Mouse (Mus musculus) layer of hippocampus, adult 9-10 months (tissue): ENCODE measurements at regions not wholly inside any gene's neighbourhood (a gene's known extent, or its start where the extent isn't known, plus 50 kb on each side); places are given as distances from the start of the nearest gene placed in this dataset.
A peak's percentile ranks its signal among the peaks of the same experiment; 100 is the strongest.
"Not testable (repeated sequence)": the region's sequence is repeated elsewhere in the genome, so short reads cannot be mapped to it uniquely, and the experiment has no call there.

Source experiments
- DNase-seq: peaks from one replicate; pipeline ENCODE4 v3.0.0; 2022; ENCODE audit warnings: low spot score

DNA sequence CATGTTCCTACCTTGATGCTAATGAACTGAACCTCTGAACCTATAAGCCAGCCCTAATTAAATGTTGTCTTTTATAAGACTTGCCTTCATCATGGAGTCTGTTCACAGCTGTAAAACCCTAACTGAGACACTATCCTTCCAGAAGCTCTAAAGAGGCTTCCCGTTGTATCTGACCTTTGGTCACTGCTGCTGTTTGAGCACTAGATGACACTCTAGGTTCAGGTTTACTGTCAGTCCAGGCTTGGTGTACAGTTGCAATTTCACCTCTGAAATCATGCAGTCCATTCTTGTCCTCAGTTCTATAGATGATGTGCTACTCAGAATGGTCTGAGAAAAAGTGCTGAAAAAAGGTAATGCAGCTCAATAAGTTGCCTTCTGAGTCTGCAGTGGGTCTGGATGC is 221.9 kb upstream of the Zpld1 start:
- peak; percentile 8 for DNase-seq

DNA sequence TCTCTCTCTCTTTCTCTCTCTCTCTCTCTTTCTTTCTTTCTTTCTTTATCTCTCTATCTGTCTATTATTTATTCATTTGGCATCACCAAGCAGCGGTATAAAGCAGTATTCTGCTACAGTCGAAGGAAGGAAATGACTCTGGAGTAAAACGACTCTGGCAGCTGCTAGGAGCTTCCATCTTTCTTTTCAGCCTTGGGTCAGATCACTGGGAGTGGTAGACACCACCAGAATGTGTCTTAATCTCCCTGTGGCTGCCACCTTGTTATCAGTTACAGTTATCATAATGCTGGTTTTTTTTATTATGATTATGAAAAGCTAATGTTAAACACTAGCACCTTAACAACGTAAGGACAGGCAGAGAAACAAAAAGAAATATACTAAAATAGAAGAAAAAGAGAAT is 219.2 kb upstream of the Zpld1 start:
- no peak for DNase-seq

DNA sequence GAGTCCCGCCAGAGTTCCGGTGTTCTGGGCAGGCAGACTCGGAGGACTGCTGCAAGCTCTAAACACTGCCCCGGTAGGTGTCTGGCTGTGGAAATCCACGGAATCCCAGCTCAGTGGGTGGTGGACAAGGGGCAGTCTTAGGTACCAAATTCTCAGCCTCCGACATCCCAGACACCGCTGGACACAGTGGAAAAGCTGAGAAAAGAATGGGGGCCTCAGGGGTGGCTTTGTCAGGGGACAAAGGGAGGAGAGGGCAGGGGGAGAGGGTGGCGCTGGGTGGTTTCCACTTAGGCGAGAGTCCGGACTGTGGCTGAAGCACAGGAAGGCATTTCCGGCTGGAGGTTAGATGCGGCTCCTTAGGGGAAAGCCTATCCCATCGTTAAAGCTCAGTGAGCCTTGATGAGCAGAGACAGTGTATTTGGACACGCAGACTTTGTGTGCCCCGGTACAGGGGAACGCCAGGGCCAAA is 217.5 kb upstream of the Zpld1 start:
- DNase-seq, result no peak

DNA sequence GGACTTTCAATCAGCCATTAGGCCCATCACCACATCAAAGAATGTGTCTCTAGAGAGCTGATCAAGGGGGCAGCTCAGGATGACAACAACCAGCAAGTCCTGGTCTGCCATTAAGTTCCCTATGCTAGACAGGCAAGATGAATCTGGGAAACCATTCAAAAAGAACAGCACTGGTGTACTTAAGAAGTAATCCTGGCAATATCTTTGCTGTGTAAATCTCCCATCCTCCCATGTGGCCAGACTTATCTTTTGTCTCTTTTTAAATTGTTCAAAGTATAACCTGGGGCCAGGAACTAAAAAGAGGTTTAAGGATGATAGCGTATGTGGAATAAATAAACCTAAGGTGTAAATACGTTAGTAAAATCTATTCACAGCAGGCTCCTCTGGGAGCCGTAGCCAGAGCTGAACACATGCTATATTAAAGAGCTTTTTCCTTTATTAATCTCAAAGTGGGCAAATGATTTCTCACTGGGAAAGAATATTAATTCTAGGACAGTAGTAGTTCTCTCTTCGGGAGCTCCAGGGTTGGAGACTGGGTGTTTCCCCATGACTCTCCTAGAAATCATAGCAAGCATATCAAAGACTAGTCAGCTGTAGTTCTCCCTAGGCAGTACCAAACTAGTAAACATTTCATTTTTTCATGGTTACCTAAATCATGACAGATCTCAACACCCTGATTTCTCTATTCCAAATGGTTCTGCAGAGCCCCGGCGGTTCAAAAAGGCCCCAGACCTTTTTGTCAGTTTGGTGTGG is 216.8 kb upstream of the Zpld1 start:
- no peak for DNase-seq

DNA sequence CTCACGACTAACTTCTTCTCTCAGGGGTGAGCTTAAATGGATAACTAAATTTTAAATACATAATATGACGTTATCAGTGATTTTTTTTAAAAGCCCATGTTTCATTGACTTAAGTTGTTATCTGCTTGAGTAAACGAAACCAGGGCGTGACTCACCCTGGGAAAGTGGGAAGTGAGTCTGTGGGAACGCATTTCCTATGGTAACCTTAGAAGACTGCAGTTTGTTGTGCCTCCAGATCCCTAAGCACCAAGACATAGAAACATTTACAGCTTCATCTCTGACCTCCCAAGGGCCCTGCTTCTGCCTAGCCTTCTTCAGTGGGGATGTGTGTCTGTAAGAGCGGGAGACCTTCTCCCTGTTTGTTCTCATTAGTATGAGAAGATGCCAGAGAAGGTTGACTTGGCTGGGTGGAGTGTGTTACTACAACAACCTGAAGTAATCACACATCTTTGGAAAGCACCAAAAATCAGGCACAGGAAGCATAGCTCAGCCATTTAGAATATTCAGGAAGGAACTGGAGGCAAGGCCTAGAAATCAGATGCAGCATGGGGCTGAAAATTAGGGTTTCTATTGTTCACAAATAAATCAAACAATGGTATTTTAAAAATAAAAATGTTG is 207.1 kb upstream of the Zpld1 start:
- DNase-seq, result no peak

DNA sequence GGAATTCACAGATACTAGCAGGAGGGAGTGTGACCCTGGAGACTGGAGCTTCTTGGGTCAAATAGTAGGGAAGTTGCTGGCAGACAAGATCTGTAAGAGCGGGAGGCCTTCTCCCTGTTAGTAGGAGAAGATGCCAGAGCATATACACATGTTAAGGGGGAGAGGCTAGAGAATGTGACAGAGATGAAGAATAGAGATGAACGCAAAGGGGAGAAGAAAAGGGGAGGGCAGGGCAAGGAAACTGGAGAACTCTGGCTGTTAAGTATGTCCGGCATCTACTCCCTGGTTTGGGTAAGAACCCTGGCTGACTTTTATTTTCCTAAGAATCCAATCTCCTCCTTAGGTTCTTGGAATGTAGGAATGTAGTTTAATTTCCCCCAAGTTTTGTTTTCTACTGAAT is 206.5 kb upstream of the Zpld1 start:
- no peak for DNase-seq

DNA sequence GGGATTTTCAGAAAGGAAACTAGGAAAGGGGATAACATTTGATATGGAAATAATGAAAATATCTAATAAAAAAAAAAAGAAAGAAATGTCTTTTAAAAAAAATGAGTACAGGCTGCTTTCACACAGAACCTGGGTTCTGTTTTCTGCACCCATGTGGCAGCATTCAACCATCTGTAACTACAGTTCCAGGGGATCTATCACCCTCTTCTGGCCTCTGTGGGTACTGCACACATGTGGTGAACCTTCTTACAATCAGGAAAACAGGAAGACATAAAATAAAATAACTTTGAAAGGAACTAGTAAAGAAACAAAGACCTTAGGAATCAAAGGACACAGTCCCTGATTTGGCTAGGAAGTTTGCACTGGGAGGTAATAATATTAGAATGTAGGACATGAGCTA is 205.5 kb upstream of the Zpld1 start:
- no peak for DNase-seq

DNA sequence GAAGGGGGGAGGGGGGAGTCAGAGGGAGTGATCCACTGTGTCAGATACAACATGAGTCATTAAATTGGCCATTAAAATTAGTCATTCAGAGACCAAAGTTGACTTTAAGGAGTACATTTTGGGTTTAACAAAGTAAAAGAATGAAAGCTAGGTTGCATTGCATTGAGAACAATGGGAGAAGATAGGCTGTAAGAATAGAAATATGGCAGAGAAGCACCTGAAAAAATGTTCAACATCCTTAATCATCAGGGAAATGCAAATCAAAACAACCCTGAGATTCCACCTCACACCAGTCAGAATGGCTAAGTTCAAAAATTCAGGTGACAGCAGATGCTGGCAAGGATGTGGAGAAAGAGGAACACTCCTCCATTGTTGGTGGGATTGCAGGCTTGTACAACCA is 202.0 kb upstream of the Zpld1 start:
- DNase-seq, result not testable (repeated sequence)

DNA sequence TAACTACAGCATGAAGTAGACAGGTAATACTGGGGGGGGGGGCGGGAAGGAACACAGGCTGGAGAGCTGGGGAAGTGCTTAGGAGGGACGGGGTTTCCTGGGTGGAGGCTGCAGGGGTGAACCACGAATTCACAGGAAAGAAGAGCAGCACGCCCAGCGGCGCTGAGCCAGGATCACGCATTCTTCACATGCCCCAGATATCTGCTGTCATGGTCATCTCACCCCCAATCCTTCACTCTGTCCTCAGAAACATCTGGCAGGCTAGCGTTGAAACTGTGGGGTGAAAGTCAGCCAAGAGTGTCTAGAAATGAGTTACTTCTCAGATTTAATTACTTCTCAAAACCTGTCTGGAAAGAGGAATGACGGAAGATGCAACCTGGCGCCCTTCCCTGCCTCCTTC is 197.3 kb upstream of the Zpld1 start:
- no peak for DNase-seq

DNA sequence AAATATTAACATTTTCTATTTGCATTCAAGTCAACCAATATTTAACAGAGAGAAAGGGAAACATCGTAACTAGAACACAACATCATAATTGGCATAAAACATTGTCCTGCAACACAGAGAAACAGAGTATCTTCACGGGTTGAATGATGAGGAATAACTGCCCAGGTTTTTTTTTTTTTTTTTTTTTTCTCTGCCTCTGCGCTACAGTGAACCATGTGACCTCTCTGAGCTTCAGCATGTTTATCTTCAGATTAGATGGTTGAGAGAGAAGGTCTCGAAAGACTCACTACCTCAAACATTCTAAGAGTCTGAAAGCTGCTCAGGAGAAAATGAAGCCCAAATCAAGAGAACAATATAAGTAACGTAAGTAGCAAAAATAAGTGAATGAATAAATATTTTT is 196.4 kb upstream of the Zpld1 start:
- DNase-seq, result no peak

DNA sequence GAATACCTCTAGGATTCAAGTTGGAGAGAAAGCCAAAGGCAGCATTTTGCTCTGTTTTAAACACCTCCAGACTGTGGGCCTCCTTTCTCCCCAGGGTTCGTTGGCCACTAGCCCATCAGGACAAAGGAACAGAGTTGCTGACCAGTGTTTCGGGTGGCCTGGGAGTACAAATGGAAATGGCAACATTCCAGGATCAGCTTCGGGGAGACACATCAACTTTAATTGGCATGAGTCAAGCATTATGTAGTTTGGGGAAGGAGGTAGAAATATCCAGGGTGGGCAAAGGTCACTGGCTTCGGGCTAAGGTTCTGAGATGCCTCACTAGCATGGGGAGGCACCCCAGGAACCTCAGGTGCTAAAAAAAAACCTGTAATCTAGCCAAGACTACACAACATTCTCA is 194.3 kb upstream of the Zpld1 start:
- no peak for DNase-seq

DNA sequence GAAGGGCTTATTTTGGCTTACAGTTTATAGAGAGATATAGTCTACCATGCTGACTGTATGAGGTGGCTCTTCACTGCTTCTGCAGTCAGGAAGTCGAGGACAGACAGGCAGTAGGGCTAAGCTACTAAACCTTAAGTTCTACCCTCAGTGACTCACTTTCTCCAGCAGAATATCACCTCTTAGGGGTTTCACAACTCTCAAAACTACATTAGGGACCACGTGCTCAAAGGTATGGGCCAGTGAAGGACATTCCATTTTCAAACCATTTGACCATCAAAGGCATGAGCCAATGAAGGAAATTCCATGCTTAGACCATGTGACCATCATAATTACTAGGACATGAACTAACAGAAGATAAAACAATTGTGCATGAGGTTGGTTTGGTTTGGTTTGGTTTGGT is 186.6 kb upstream of the Zpld1 start:
- no peak for DNase-seq

DNA sequence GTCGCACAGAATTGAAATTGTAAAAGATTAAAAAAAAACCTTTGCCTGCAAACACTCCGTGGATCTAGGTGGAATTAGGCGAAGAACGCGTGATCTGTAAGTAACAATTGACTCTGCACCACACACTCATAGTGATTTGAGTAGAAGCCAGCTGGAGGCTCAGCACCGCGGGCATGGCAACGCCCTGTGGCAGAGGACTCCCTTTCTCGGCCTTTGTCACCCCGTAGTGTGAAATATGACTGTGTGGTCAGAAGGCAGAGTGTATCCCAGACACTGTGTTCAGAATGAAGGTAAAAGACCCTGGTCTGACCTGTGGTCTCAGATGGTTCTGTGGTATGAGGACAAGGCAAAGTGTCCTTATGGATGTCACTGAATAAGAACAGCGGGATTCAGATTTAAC is 183.0 kb upstream of the Zpld1 start:
- no peak for DNase-seq

DNA sequence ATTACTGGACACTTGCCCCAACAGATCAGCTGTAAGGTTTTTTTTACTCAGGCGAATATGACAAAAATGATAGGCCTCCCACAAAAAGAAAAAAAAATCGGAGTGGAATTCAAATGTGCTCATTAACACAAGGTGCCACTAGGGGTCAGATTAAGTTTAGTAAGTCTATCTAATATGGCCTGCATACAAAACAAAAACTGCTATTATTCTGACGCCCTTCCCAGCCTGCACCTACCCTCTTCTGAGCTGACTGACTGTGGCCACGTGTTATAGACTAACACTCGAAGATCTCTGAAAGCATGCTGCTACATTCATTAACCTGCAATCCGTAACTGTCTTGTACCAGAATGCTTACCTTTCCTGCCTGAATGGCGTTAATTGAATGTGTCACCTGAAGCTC is 182.5 kb upstream of the Zpld1 start:
- no peak for DNase-seq

DNA sequence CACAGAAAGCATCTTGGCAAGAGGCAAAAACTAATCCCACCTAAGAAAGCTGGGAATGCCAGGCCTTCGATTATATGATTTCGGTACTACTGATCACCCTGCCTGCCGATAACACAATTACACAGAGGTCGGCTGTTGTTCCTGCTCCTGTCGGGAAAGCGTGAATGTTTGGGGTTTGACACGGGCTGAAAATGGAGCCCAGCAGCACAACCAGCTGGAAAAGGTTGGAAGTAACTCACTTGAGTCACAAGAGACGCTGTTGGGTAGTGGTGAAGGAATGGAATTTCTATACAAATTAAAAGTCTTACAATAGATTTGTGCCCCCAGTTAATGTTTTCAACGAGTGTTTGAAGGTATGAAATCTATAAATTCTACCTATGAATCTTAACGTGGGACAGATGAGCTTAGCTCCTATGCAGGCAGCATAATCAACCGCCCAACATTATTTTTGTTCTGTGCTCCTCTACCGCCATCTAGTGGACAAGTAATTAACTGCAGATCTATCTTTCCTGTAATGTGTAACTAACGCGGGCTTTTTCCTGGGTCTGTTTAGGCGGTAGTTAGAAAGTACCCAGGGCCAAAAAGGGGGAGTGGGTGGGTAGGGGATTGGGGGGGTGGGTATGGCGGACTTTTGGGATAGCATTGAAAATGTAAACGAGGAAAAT is 178.9 kb upstream of the Zpld1 start:
- peak; percentile 92 for DNase-seq

DNA sequence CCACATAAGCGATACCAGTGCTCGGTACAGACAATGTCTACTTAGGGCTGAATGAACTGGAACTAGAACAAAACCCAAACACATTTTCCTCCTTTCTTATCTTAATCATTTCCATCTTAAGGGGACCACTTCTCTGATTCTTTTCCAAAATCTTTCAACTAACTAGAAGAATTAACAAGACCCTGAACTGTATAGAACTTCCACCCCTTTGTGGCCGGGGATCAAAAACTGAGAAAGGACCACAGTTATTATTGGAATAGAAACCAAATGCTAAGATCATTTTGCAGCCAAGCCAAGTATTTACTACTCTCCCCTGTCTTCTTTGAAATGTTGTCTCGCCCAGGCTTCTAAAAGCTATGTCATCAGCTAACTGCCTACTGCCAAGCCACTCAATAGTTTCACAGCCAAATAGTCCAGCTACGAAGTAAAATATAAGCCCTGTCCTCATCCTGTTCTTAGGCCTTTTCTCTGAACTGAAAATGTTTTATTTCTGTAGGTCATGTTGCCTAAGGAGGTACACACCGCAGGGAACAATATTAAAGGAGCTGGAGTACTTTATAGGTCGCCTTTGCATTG is 177.3 kb upstream of the Zpld1 start:
- no peak for DNase-seq

DNA sequence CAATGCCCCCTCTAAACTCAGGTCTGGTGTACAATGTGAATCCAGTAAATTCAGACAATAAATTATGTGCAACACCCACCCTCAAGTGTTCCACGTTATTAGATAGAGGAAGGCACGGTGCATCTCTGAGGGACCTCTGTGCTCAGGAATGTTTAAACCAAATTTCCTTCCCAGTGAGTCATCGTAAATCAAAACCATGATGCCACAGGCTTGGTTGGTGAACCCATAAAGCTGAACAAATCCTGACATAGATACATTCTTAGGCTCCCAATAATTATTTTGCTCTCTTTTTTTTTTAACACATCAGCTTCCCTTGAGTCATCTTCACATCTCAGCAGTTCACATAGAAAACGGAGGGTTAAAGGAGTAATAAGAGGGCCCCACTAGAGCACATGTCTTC is 173.6 kb upstream of the Zpld1 start:
- no peak for DNase-seq

DNA sequence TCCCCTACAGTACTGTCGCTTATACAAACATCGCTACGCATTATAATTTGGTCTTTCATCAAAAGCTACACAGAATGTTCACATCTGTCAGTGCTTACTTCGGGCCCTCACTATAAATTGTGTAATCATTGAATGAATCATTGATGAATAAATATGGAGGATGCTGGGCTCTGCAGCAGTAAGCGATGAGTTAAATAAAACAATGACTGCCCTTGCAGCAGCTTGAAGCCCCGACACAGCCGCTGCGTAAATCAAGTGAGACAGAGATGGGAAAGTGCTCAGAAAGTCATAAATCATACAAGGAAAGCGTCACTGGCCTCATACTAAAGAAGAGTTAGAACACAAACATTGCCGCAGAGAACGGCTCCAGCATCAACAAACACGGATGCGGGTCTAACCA is 172.9 kb upstream of the Zpld1 start:
- DNase-seq, result no peak

DNA sequence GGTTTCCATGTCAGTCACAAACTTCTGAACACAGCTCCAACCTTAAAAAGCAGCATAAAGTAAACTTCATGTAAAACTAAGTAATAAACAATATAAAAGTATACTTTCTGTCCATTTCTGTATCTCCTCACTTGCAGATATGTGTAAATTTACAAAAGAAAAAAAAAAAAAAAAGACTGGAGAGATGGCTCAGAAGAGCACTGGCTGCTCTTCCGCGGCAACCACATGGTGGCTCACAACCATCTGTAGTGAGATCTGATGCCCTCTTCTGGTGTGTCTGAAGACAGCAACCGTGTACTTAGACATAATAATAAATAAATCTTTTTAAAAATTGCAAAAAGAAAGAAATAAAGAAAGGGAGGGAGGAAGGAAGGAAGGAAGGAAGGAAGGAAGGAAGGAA is 171.9 kb upstream of the Zpld1 start:
- DNase-seq, result no peak

DNA sequence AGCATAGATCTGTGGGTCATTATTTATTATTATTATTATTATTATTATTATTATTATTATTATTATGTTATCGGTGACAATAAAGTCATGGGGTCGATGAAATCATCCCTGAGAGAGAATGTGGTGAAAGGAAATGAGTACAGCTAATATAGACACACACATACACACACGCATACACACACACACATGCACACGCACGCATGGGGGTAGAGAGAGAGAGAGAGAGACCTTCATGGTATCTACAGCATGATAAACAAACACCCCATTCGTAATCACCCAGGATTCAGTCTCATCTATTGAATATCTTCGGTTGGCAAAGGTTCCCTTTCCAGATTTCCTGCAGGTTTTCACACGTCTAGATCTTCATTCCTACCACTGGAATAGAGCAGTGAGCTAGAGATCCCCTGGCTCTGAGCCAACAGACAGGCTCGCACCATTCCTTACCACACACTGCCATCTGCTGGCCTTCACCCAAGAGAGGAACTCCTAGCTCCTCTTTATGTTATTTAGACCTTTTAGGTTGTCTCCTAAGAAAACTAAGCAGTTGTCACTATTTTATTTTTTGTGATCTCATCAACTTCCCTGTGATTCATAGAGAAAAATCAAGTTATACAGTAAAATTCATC is 171.2 kb upstream of the Zpld1 start:
- peak; percentile 90 for DNase-seq

DNA sequence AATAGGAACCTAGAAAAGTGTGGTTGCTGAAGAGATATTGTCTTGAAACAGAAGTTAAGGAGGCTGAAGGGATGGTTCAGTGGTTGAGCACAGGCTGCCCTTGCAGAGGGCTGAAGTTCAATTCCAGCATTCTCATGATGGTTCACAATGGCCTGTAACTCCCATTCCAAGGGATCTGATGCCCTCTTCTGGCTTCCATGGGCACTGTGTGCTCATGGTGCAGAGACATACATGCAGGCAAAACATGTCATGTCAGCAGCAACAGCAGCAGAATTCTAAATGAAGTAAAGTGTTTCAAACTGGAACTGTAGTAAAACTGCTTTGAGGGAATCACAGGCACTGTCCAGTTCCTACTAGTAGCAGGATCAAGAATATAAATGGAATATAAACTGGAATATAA is 162.7 kb upstream of the Zpld1 start:
- DNase-seq, result no peak

DNA sequence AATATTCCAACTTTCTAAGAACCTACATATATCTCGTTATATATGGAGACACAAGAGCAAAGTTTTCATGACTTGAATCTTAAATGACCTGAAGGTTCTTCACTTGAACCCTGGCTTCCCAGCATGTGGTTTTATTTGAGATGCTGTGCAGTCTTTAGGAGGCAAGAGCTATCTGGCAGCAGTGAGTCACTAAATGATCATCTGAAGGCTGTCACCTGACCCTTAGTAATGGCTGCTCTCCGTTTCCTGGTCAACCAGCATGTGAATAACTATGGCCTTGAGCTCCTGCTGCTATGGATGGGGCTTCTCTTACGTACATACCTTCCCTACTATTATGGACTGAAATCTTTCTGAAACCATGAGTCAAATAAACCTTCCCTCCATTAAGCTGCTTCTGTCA is 149.8 kb upstream of the Zpld1 start:
- DNase-seq, result no peak
